Mouse (Mus musculus): Measurements from ENCODE around the gene Mr1.

DNA sequence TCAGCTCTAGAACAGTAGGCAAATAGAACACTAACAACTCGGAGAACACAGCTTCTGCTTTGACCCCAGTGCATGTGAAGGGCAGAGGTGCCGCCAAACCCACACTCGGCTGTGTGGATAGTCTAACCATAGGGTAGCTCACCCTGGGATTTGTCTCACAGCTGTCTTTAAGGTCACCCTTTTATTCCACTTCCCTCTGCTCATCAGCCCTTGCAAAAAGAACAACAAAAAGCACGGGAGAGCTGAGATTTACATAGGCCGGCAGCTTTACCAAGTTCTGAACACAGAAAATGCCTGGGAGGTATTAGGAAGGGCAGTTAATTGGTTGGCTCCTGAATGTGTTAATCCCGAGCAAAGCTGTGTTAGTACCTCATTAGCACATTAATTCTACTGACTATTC, 35.1 kb downstream of the Mr1 start:
- TF ChIP-seq CTCF (IDR thresholded peaks at IDR 0.05; ENCODE audit: low read depth) (no peak), EP300 (IDR thresholded peaks at IDR 0.05; ENCODE audit: low read depth) (no peak)
